Mouse (Mus musculus) lung, adult 2 months (tissue): Measurements from ENCODE around the gene F8a.
"Not testable (repeated sequence)": the region's sequence is repeated elsewhere in the genome, so short reads cannot be mapped to it uniquely, and the experiment has no call there.

ENCODE experiments used
- CTCF ChIP-seq: fragments of 200-500 bp; IDR thresholded peaks from 2 replicates; pipeline ENCODE4 v1.5.1; 2011; ENCODE audit warnings: mild to moderate bottlenecking, low read length, control low read depth; ENCODE audit not compliant: insufficient read depth
- POLR2A ChIP-seq: fragments of 200-500 bp; IDR thresholded peaks from 2 replicates; pipeline ENCODE4 v1.6.1; 2011; ENCODE audit warnings: low read depth, mild to moderate bottlenecking, control low read depth, low read length, borderline replicate concordance; ENCODE audit errors: extremely low read depth

DNA sequence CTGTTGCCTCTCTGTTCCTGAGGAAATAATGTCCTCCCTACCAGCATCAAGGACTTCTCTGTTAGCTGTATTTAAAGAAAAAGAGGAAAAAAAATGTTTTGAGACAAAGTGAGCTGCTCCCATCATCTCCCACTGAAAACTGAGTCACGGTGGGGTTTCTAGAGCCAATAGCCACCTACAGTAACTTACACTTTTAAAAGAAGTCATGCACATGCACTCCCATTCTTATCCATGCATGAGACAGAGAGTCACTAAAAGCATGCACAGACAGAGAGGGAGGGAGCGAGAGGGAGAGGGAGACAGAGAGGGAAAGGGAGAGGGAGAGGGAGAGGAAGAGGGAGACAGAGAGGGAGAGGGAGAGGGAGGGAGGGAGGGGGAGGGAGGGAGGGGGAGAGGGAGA lies 34.3 kb downstream of the F8a start:
- not testable (repeated sequence) for TF ChIP-seq POLR2A, CTCF
